In the genomic region with DNA sequence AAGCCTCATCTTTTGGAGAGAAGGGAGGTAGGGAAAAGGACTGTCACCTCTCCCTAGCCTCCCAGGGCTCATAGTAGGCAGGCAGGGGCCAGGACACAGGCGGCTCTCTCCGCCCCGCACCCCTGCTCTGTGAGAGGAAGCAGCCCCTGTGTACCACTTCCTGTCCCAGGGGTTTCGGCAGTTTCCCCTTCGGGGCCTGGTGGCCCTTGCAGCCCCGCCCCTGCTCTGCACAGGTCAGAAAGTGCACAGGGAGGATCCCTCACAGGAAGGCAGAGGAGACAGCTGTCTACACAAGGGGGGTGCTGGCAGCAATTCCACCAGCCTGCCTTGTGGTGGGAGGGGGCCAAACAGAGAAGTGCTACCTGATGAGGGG, we compare ENCODE assay signal across 8 mouse cellular contexts. TPM values are rescaled to one million over a fixed set of nuclear protein-coding genes. Genes with fewer than 3 reads are reported as not detected.
A peak's percentile ranks its signal among the peaks of the same experiment; 100 is the strongest.
DNase-seq lines count a peak whose midpoint lies in the region; ATAC-seq and TF ChIP-seq lines count a peak whose summit lies in the region.

No protein-coding gene starts in this region.

- no peak for TF ChIP-seq CTCF in layer of hippocampus, adult 2 months (conservative IDR thresholded peaks at IDR 0.05)

- no peak overlapping the region for H3K4me3 ChIP-seq in liver, embryonic 11.5 days (ENCODE audit: low read depth, low read length)
- H3K4me3 ChIP-seq in midbrain, embryonic 10.5 days, result no peak overlapping the region
- no peak overlapping the region for H3K4me3 ChIP-seq in limb, embryonic 10.5 days
- H3K4me3 ChIP-seq in layer of hippocampus, adult 2 months, result no peak overlapping the region

- no peaks in the 10 kb centered on the region; the same call in 1 of the 2 replicates for H3K27me3 ChIP-seq in liver, embryonic 11.5 days (replicated peaks; ENCODE audit: control insufficient read depth, insufficient read depth, low read length)
- peaks cover 3% of the 10 kb centered on the region; the same call in 1 of the 2 replicates for H3K27me3 ChIP-seq in midbrain, embryonic 10.5 days (ENCODE audit: low read depth, poor library complexity, severe bottlenecking)
- H3K27me3 ChIP-seq in limb, embryonic 10.5 days (ENCODE audit: low read depth, poor library complexity, severe bottlenecking), result peaks cover 12% of the 10 kb centered on the region; the same call in 1 of the 2 replicates

- H3K36me3 ChIP-seq in liver, embryonic 11.5 days (ENCODE audit: control insufficient read depth, insufficient read depth, low read length), result no peaks in the 10 kb centered on the region
- no peaks in the 10 kb centered on the region for H3K36me3 ChIP-seq in midbrain, embryonic 10.5 days
- H3K36me3 ChIP-seq in limb, embryonic 10.5 days, result no peaks in the 10 kb centered on the region

- peak overlapping the region; percentile 32; the same call in 1 of the 2 replicates for H3K27ac ChIP-seq in liver, embryonic 11.5 days (ENCODE audit: low read depth, low read length)
- H3K27ac ChIP-seq in midbrain, embryonic 10.5 days (replicated peaks), result no peak overlapping the region
- no peak overlapping the region for H3K27ac ChIP-seq in limb, embryonic 10.5 days
- no peak overlapping the region for H3K27ac ChIP-seq in layer of hippocampus, adult 2 months

- DNase-seq in ZHBTc4 (ENCODE audit: low read depth, low spot score), result peak; percentile 47
- DNase-seq in liver, embryonic 11.5 days (ENCODE audit: low spot score), result no peak
- DNase-seq in midbrain, embryonic 10.5 days (ENCODE audit: low spot score), result no peak
- no peak for DNase-seq in limb, embryonic 10.5 days (ENCODE audit: low spot score)
- no peak for DNase-seq in layer of hippocampus, adult 2 months (ENCODE audit: low spot score in 2 of 2)
- DNase-seq in retina, postnatal 1 day, result no peak

- peaks cover 17% of the 10 kb centered on the region for H3K4me1 ChIP-seq in liver, embryonic 11.5 days (replicated peaks; ENCODE audit: control insufficient read depth, insufficient read depth, low read length)
- H3K4me1 ChIP-seq in midbrain, embryonic 10.5 days, result no peaks in the 10 kb centered on the region; the same call in 1 of the 2 replicates
- H3K4me1 ChIP-seq in limb, embryonic 10.5 days, result peaks cover 13% of the 10 kb centered on the region

- peak overlapping the region; percentile 44 for H3K4me2 ChIP-seq in liver, embryonic 11.5 days

- WGBS in liver, embryonic 11.5 days, result 25% methylated on average over 6 of the region's 6 CpGs
- WGBS in midbrain, embryonic 10.5 days, result 43% methylated on average over 6 of the region's 6 CpGs
- 37% methylated on average over 6 of the region's 6 CpGs for WGBS in limb, embryonic 10.5 days

- no peak overlapping the region for H3K9ac ChIP-seq in liver, embryonic 11.5 days (ENCODE audit: low read depth, low read length)

- no peaks in the 10 kb centered on the region for H3K9me3 ChIP-seq in liver, embryonic 11.5 days (ENCODE audit: control insufficient read depth, low read length)
- no peaks in the 10 kb centered on the region for H3K9me3 ChIP-seq in midbrain, embryonic 10.5 days (replicated peaks)
- H3K9me3 ChIP-seq in limb, embryonic 10.5 days (replicated peaks), result no peaks in the 10 kb centered on the region

- ATAC-seq in CD4-positive, CD25-positive, alpha-beta regulatory T cell, adult 4 months, result peak; percentile 79
- peak; percentile 63 for ATAC-seq in liver, embryonic 11.5 days (replicated peaks; ENCODE audit: low FRiP score)
- peak; percentile 88 for ATAC-seq in neutrophil, adult 5-6 weeks (ENCODE audit: extremely low read depth, insufficient number of reproducible peaks, low FRiP score, poor library complexity, severe bottlenecking)

RNA-seq across cellular contexts. Expression of a gene that starts 29.4 kb away (rescaled TPM):
- 10 to 100 TPM; 24.7 to 25.4 TPM for polyA plus RNA-seq in CD4-positive, CD25-positive, alpha-beta regulatory T cell, adult 4 months (2017; shearing (Covaris generic))
- polyA plus RNA-seq in liver, embryonic 11.5 days (2014; fragmentation: Nextera tagmentation; extraction: Ambion mirVana), result 7.8 and 9.5 TPM in 2 replicates
- total RNA-seq in neutrophil, adult 5-6 weeks (2017), result 45.7 and 46.6 TPM in 2 replicates
- polyA plus RNA-seq in midbrain, embryonic 10.5 days (2016; fragmentation: Nextera tagmentation; extraction: Ambion mirVana), result 1.8 and 2.0 TPM in 2 replicates
- polyA plus RNA-seq in limb, embryonic 10.5 days (2016; fragmentation: Nextera tagmentation; extraction: Ambion mirVana), result 1.8 and 1.9 TPM in 2 replicates
- total RNA-seq in layer of hippocampus, adult 2 months (2021), result under 1 TPM; 0.61 to 0.84 TPM
